Mouse (Mus musculus): ENCODE data around the gene Dscaml1.

Gene Dscaml1

DNA sequence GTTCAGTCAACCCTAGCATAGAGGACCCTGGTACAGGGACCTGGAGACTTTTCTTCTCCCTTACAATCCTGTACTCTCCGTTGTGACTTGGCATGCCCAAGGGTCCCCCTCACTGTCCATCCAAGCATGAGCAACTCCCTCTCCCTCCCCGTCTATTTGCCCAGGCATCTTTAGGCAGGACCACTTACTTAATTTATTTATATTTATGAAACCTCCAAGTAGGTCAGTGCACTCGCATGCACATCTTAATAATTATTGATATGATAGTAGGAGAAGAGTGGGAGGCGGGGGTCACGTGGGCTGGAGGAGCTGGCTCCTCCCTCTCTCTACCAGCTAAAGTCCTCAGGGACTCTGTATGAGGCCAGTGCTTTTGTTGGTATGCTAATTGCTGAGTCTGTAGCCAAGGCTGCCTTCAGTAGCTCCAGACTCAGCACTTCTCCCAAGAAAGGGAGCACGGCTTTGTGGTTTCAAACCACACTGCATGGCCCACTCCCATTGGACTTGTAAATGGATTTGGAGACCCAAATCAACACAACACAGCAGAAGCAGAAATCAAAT lies 199.5 kb downstream of the Dscaml1 start:
- in situ Hi-C loops (cut with MboI, MseI), result no loop called here

DNA sequence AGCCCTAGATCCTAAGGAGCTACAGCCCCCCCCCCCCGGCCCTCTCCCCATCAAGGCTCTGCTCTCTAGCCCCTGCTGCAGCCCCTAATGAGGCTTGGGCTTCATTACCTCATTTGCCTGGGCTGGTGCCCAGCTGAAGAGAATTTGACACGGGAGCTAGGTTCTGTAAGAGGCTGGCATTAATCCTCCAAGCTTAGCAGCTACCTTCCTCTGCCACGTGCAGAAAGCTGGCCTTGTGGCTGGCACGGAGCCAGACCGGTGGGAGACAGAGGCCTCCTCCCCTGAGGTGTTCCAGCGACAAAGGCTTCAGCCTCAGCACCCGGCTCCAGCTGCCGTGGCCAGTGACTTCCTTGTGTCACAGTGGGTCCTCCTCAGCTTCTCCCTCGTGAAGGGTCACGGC lies 206.1 kb downstream of the Dscaml1 start:
- in situ Hi-C loops (cut with MboI, MseI), result no loop called here

GRCm38 (mm10) chr9:45633036-45633435 lies 206.6 kb downstream of the Dscaml1 start:
- in situ Hi-C loops (cut with MboI, MseI), result no loop called here

DNA sequence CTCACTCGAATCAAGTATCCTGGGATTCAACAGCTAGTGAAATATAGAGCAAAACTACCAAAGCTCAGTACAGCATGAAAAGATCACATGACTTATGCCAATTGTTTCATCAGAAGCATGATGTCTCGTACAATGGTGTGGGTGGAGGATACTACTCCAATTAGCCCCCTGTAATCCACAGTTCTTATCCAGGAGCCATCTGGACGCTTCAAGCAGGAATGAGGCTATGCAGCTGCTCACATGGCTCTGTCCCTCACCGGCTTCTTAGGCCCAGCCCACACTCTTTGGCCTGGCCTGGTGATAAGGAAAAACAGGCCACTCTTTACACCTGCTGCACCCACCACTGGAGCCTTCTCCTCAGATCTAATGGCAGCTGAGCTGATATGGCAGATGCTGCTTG lies 208.6 kb downstream of the Dscaml1 start:
- in situ Hi-C loops (cut with MboI, MseI), result no loop called here

DNA sequence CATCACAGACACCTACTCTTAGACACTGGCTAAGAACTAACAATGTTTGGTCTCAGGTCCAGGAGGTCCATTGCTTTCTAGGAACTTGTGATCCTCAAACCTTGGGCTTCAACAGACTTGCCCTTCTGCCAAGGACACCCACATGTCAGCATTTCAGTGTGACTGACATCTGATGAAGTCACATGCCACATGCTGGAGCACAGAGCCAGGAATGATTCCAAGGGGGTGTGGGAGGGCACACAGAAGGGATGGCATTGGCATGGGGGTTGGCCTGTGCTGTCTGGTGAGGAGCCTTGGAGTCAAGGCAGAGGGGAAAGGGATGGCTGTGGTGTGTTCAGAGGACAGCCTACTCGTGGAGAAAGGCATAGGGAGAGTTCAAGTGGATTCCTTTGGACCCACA lies 210.9 kb downstream of the Dscaml1 start:
- in situ Hi-C loops (cut with MboI, MseI), result no loop called here

DNA sequence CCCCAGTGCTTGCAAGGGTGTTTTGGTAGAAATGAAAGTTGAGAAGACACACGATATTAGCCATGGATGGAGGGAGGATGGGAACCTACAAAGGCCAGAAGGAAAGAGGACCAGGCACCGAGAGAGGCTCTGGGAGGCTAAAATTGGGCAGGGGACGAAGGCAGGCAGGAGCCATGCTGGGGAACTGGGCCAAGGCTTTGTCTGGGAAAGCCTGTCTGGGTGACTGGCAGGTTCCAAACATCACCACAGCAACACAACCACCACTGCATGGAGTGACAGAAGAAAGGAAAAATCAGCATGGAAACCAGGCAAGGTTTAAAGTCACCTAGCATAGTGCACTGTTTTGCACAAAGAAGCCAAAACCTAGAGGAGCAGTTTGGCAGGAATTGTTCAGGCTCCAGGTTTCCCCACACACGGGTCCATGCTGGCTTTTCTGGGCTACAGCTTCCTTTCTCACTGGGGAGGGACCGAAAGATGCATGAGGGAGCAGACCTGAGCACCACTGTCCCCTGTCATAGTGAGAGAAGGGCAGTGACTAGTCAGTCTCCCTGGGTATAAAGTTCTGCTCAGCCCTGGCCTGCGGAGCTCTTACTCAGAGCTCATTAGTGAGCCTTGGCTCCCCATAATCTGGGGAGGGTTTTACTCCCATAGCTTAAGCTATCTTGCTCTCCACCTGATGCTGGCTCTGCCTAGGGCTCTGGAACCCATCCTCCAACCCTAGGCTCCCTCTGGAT lies 211.9 kb downstream of the Dscaml1 start:
- in situ Hi-C loops (cut with MboI, MseI), result no loop called here

- in situ Hi-C loops (cut with MboI, MseI), result no loop called here
Measured at GRCm38 (mm10) chr9:45644833-45645388, 218.5 kb downstream of the Dscaml1 start.

DNA sequence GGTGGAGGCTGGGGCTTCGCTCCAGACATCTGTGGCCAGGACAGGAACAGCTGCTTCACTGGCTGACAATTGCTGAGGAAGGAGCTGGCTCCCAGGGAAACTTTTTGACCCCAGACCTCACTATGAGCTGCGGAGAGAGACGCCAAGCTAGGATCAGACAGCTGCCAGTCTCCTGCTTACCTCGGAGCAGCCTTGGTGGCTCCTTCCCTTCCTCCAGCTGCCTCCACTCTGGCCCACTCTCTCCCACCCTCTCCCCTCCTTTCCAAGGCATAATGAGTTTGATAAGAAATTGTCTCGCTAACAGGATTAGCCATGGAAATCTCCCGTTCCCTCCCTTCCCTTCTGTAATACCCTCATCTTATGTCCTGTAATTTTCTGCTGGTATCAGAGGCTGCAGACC lies 219.1 kb downstream of the Dscaml1 start:
- in situ Hi-C loops (cut with MboI, MseI), result no loop called here

- in situ Hi-C loops (cut with MboI, MseI), result no loop called here
Measured at GRCm38 (mm10) chr9:45651078-45651809, 224.8 kb downstream of the Dscaml1 start.

GRCm38 (mm10) chr9:45651810-45652177 lies 225.4 kb downstream of the Dscaml1 start:
- in situ Hi-C loops (cut with MboI, MseI), result no loop called here

GRCm38 (mm10) chr9:45657172-45658062 lies 231.0 kb downstream of the Dscaml1 start:
- in situ Hi-C loops (cut with MboI, MseI), result no loop called here

DNA sequence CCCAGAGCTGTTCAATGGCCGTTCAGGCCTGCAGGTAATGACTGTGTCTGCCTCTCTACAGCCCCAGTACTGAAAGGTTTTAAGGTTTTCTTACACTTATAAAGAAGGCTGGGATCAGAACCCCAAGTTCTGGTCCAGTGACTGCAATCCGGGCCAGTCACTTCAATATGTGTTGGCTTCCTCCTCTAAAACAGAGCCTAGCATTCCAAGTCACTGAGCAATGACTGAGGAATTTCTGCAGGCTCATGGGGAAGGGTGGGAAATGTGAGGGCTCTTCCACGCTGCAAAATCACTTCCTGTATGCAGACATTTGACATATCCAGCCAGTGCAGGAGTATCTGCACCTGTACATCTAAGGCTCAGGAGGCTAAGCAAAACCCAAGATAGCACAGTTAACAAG lies 233.8 kb downstream of the Dscaml1 start:
- in situ Hi-C loops (cut with MboI, MseI), result no loop called here

GRCm38 (mm10) chr9:45662471-45662870 lies 236.0 kb downstream of the Dscaml1 start:
- in situ Hi-C loops (cut with MboI, MseI), result no loop called here

GRCm38 (mm10) chr9:45663386-45664315 lies 237.2 kb downstream of the Dscaml1 start:
- in situ Hi-C loops (cut with MboI, MseI), result no loop called here

GRCm38 (mm10) chr9:45664326-45664725 lies 237.9 kb downstream of the Dscaml1 start:
- in situ Hi-C loops (cut with MboI, MseI), result no loop called here

- in situ Hi-C loops (cut with MboI, MseI), result no loop called here
Measured at GRCm38 (mm10) chr9:45664871-45665394, 238.5 kb downstream of the Dscaml1 start.

DNA sequence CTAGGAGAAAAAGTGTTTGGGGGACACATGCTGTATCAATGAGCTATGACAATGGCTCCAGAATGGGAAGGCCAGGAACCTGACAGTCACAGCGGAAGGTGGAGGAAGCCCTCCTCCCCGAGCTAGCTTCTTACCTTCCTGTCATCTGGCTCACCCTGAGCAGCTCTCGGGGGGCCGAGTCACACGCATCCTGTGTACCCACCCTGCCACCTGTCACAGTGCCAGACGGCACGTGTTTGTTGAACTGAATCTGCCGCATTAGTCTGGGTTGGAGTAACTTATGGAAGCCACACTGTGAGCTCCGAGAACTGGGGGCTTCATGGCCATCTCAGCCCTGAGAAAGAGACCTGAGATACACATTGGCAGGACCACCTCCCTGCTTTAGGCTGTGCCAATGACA lies 249.5 kb downstream of the Dscaml1 start:
- in situ Hi-C loops (cut with MboI, MseI), result no loop called here

DNA sequence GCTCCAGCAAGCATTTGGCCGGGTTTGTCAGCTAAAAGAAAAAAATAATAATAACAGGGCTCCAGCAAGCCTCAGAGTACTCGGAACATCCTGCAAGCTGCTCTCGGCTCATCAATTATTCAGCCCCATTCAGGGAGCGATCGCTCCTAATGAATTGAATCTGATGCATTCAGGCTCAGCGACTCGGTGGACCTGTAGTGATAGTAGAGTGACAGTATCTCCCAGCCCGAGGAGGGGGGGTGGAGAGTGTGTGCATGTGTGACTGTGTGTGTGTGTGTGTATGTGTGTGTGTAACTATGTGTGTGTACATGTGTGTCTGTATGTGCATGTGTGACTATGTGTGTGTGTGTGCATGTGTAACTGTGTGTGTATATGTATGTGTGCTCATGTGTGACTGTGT lies 250.2 kb downstream of the Dscaml1 start:
- in situ Hi-C loops (cut with MboI, MseI), result no loop called here

GRCm38 (mm10) chr9:45677236-45677781 lies 250.9 kb downstream of the Dscaml1 start:
- in situ Hi-C loops (cut with MboI, MseI), result no loop called here

Data from T-helper 1 cell (primary cell).